Mouse (Mus musculus): ENCODE results near the gene Podn. TPM values are rescaled to one million over a fixed set of nuclear protein-coding genes. Genes with fewer than 3 reads are reported as not detected.

The Podn gene
- total RNA-seq, 2 experiments from 2014 or later = 12.1 to 24.1 TPM

DNA sequence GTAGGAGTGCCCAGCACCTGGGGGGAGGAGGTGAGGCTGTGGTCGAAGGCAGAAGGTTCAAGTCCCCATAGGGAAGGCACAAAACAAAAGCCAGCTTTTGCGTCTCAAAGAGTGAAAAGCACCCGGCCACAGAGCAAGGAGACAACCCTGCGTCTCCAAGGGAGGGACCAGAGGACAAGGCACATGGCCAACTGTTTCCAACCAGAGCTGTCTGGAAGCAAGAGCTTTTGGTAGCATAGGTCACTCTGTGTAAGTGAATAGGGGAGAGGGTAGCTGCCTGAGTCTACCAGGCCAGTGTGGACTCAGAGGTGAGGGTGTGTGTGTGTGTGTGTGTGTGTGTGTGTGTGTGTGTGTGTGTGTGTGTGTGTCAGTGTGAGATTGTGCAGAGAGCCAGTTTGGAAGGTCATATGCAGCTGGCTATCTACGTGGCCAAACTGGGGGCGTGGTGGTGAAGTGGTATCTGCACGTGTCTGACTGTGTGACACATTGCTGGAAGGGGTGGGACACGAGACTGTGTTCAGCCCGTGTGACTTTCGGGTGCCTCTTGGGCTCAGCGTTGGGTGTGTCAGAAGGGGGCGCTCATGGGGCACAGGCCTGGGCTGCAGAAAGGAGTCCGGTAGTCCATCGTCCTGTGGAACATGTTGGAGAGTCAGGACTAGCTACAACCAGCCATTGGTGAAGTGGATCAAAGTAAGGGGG is 81.0 kb downstream of the Podn start:
- intact Hi-C loops (cut with DNase I) = no loop called here
- DNase-seq = peak; percentile 79 to 87

DNA sequence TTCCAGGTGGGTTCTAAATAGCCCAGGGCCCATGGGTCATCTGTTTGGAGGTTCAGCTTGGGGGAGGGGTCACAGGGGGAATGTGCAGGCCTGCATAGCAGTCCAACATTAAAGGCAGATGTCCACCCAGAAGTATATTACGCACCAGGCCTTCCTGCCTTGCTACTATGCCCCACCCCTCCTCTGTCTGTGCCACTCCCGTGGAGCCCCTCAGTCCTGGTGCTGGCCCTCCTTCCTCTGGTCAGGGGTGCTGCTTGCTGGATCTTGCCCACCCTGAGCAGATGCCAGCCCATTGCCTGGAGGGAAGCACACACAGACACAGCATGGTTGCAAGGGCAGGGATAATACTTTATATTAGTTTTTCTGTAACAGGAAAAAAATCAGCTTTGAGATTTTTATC is 81.8 kb downstream of the Podn start:
- intact Hi-C loops (cut with DNase I) = no loop called here
- no peak for DNase-seq

DNA sequence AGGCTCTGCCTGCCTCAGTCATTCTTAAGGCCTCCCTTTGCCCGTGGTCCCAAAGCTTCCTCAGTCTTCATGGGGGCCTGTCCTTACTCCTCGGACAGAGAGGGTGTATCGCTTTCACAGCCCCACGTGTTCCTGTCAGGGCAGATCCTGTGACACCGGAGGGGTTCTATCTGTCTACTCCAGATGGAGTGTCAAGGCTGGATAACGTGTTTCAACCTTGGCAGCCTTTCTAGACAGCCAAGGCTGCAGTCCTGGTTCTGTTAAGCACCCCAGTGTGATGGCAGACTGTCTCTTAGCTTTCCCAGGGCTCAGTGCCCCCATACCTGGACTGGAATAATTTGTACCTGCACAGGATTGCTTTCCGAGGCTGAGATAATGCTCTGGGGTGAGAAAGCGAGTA is 87.7 kb downstream of the Podn start:
- intact Hi-C loops (cut with DNase I) = no loop called here
- no peak for DNase-seq

DNA sequence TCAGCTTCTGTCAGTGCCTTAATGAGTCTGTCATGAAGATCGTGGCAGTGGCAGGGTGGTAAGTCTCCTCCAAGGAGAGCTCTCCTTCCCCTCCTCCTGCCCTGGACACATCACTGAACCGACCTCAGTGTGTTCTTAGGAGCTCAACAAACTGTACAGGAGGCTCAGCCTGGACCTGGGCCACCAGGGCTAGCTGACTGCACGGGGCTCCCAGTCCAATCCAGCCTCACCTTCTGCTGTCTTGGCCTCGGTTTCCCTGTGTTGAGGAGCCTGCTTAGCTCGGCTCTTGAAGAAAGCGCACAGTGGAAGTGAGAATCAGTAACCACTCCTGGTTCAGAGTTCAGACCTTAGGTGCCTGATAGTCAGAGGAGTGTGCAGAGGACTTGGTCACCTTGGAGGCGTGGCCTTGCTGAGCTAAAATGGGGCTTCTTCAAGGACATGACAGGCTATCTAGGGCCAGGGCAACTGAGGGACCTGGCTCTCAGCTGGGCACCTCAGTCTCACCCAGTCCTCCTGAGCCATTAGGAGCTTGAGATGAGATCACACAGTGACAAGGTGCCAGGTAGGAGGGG is 88.6 kb downstream of the Podn start:
- intact Hi-C loops (cut with DNase I) = no loop called here
- DNase-seq = no peak

DNA sequence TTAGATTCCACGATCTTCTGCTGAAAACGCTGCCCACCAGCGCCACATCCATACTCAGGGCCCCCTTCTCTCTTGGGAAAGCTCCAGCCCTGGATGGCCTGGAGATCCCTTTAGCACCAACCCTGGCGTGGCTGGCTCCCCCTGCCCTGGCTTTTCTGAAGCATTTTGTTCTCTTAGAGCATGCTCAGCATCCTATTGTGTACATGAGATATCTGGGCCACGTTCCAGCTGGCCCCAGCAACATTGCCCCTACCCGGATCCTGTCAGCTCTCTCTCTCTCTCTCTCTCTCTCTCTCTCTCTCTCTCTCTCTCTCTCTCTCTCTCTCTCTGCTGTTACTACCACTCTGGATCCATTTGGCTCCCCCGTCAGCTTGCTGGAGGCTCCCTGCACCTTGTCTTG is 90.9 kb downstream of the Podn start:
- no peak for DNase-seq
- intact Hi-C loops (cut with DNase I) = no loop called here

DNA sequence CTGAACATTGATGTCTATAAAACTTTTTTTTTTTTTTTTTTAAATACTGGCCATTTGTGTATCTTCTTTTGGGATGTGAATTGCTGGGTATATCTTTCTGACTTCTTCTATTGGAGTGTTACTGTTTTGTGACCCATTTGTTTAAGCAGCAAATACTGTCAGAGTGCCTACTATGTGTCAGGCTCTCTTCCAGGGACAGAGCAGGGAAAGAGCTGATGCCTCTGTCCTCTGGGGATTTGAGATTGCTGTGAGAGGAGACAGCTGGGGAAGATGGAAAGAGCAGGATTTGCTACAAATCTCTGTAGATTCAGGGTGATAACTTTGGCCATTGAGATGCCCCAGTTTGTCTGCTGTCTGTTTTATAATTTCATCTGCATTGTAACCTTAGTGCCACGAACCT is 96.9 kb downstream of the Podn start:
- peak; percentile 58 for DNase-seq
- intact Hi-C loops (cut with DNase I) = no loop called here

DNA sequence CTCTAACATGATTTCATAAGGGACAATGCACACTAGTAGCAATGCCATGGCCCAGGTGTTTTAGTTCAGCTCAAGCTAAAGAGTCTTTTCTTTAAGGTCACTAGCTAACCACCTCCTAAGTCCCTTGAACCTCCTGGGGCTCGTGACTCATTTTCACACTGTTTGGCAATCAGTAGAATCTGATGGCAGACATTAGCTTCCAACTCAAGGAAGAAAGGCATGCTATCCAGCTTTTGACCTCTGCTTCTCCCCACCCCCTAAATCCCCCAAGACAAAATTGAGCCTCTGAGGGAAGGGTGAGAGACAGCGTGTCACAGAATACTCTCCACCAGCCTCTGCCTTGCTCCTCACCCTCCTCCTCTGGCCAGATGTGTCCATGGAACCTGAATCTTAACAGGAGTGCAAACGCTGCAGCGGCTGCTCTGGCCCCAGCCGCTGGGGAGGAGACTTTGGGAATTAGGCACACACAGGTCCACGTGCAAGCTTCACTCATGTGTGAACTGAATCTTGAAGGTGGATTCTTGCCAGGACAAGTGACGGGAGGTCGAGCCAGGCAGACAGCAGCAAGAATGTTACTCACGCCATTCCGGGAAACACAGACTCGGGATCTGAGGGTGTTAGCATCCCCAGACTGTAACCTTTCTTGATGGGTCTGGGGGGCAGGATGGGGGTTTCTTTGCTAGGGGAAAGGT is 97.5 kb downstream of the Podn start:
- peak; percentile 72 to 75 for DNase-seq
- intact Hi-C loops (cut with DNase I) = no loop called here

DNA sequence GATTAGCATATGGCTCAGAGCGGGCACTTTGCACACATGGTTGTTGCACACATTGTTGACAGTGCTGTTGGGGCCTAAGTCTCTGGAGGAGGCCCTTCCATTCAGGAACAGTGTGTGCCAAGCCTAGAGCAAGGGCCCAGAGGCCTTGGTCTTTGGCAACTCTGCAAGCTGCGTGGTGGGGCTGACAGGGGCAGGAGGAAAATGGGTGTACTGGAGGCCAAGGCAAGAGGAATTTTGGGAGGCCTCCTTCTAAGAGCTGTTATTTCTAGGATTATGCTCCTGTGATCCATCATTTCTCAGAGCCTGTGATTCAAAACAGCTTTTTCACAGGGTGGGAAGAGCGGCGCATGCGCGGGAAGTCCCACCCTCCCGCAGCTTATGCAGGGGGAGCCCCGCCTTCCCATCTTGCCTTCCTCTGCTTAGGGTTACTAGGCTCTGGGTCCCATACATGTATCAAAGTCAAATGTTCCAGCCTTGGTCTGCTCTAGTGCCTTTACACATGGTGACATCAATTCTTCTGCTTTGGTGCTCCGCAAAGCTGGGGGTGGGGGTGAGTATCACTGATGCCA is 99.7 kb downstream of the Podn start:
- no peak for DNase-seq
- intact Hi-C loops (cut with DNase I) = no loop called here

DNA sequence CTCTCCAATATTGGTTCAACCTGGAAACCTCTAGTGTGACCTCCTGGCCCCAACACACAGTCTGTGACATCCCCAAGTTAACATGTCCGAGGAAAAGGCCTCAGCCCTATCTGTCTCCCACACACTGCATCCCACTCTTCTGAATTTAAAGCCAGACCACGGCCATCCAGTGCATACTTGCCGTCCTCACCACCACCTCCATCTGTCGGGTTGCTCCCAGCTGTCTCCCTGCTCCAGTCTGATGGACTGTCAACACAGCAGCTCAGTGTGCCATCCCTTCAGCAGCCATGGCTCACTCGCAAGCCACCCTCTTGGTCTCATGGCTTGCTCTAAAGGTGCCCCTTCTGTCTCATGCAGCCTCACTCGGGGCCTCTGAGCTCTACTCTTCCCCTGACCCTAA is 100.5 kb downstream of the Podn start:
- intact Hi-C loops (cut with DNase I) = no loop called here
- no peak for DNase-seq

DNA sequence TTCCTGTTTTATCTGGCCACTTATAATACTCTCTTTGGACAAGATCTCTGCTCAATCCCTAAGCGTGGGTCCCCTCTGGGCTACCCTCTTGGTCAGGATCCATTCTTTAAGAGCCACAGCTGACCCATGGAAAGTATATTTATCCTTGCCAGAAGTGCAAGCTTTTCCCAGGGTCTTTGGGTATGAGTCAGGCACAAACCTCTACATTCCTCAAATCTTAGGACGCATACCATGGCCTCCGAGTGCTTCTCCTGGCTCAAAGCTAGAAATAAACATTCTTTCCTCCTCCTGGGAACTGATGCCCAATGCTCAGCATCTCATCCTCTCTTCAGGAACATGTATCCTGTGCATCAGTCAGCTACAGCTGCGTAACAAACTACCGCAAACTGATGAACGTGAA is 101.2 kb downstream of the Podn start:
- intact Hi-C loops (cut with DNase I) = no loop called here
- no peak for DNase-seq

DNA sequence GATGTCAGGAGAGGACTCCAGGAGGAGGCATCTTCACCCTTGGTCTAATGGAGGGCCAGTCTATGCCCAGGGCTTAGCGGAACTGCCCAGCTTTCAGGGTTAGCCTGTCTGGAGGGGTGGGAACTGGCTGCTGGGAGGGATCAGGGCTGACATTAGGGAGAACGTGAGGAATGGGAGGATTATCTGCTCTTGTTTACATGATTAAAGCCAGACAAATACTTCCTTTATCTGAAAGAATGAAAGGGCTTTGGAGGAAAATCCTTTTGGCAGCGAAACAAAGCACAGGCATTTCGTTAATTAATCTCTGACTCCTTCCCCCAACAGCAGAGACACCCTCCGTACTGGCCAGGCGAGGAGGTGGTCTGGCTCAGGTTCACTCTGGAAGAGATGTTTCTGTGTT is 104.4 kb downstream of the Podn start:
- intact Hi-C loops (cut with DNase I) = no loop called here
- no peak for DNase-seq

DNA sequence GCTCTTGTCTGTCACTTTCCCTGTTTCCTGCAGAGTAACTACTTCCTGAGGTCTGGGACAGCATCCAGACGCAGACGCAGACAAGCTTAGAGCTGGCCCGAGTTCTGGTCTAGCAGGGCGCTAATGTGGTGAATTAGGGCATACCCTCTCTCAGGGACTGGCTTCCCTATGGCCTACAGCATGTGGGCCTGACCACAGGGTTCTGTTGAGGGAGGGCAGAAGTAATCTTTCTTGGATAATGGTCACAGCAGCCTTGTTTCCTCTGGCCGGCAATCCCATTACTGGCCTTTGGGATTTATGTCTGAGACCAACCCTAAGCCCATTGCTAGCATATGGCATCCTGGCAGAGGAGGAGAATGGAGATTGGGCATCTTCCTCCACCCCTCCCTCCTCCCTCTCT is 105.4 kb downstream of the Podn start:
- no peak for DNase-seq
- intact Hi-C loops (cut with DNase I) = no loop called here

DNA sequence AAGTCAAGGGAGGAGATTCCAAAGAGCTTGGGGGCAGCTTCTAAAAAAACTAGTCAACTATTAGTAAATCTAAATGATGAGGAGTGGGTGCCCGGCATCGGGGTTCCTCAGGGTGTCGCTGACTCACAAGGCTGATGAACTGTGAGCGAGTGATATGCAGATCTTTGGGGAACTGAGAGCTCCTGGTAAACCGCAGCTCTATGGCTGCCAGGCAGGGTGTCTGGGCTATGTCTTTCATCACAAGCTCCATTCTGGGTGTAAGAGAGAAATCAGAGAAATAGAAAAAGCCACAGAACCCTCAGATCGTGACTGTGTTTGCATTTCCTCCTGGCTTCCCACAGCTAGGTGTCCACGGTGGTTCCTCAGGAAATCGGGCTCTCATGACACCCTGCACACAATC is 107.3 kb downstream of the Podn start:
- intact Hi-C loops (cut with DNase I) = no loop called here
- DNase-seq = peak; percentile 51 to 52

DNA sequence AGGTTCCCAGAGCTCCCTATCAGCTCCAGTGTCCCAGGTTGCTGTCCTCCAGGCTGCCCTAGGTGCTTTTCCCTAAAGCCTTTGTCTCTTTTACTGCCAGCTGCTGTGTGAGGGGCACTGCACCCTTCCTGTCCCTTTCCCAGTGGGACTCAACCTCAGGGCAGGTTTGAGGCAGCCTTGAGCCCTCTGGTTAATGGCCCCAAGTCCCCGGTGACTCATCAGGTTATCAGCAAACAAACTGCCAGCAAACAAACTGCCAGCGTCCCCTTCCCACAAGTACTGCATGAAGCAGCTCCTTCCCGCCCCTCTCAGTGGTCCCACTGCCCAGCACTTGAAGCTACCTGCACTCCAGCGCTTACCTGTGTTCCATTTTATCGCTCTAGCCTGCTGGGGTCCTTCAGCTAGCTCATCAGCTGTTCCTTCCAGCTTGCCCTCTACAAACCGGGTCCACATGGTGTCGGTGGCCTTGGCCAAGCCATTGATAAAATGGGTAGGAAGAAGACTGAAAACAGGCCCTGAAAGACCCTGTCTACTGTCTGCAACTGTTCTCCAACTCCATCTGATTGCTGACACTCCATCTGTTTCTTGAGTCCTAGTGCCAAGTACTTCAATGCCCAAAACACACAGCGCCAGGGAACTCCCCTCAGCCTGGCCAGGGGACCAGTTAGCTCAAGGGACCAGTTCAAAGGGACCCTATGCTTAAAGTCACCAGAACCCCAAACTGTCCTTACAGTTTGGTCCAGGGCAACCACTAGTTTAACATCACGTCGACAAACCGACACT is 109.7 kb downstream of the Podn start:
- intact Hi-C loops (cut with DNase I) = no loop called here
- DNase-seq = no peak

DNA sequence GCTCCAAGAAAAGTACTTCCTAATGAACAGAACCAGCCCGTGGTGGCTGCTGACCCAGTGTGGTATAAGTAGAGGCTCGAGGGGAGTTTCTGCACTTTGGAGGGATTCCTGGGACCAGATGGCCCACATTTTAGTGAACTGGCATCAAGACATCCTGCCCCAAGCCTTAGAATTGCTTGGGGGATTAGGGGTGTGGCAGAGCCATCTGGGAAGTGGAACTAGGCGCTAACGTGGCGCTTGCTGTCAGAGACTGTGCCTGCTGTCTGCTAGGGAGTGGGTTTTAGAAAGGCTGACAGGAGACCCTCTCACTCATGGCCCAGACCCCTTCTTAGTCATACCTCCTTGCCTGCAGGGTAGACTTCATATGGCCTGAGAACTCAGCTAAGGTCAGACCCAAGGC is 110.4 kb downstream of the Podn start:
- intact Hi-C loops (cut with DNase I) = no loop called here
- no peak for DNase-seq

DNA sequence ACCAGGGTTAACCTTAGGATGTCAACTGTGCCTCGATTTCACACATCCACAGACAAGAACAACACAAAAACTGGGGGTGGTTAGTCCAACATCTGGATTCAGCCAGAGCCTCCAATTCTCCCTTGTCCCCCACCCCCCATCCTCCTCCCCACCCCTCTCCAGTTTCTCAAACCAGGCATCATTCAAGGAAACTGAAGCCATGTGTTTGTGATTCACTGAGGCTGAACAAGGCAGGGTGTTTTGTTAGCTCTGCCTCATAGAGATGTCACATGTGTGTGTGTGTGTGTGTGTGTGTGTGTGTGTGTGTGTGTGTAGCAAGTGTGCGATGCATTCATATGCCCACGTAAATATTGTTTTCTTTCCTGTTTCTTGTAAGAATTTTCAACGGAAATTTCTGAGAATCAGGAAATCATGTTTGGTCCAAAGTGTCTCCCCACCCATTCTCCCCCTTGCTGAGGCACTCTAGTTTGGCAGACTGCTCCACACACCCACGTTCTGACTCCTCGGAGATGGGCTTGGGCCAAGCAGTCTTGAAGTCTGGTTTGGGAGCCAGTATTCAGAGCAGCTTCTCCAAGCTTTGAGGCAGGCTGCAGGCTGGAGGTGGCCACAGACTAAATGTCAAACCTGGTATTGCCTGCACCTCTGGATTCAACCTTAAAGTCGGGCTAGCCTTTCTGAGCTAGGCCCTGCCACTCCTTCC is 111.8 kb downstream of the Podn start:
- intact Hi-C loops (cut with DNase I) = no loop called here
- DNase-seq = peak; percentile 86 to 89

DNA sequence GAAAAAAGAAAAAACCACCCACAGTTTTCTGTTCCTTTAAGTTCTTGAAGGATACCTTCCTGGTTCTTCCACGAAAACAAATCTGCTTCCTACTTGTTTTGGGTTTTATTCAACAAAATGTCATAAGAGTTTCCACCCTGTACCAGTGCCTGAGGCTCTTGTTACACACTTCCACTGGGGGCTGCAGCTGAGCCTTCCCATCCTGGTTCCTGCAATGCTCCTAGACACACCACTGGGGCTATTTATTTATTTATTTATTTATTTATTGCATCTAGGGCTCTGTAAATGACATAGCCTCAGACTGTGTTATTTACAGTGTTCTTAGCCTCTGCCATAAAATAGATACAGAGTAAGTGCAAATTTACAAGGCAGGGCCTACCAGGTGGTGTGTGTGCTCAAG is 112.5 kb downstream of the Podn start:
- no peak for DNase-seq
- intact Hi-C loops (cut with DNase I) = no loop called here

DNA sequence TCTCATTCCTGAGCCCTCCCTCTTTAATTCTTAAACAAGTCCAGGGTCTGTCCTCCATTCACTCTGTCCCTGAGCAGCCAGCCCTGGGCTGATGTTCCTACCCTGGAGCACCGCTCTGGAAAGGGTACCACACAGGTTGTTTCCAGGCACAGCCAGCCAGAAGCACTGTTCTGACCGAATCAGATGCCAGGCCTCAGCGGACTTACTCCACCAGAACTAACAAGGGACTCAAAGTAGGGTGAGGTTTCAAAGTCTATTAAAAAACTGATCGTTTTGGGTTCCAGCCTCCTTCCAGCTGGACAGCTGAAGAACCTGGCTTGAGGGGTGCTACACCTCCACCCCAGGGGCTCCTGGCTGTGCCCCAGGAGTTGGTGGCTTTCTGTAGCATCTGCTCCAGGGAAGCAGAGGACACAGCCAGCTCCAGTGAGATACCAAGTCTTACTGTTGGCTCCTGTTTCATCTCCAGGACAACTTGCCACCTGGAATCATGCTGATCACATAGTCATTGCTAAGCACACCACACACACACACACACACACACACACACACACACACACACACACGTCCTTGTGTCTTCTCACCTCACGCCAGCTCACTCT is 116.1 kb downstream of the Podn start:
- DNase-seq = no peak
- intact Hi-C loops (cut with DNase I) = no loop called here

DNA sequence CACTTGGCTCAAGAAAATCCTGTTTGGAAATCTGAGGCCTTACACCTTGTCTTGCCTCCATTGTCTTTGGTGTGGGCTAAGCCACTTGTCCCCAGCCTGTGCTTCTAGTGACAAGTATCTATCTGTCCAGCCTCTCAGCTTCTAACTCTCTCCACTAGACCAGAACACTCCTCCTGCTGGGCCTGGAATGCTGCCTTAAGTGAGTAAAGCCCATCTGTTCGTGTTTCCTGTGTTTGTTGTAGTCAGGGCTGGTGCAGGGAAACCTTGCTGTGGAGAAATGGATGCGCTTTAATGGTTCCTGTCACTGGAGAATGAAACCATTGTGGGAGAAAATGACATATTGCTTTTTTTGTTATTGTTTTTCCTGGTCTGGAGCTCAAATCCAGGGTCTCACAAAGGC is 116.7 kb downstream of the Podn start:
- DNase-seq = no peak
- intact Hi-C loops (cut with DNase I) = no loop called here

DNA sequence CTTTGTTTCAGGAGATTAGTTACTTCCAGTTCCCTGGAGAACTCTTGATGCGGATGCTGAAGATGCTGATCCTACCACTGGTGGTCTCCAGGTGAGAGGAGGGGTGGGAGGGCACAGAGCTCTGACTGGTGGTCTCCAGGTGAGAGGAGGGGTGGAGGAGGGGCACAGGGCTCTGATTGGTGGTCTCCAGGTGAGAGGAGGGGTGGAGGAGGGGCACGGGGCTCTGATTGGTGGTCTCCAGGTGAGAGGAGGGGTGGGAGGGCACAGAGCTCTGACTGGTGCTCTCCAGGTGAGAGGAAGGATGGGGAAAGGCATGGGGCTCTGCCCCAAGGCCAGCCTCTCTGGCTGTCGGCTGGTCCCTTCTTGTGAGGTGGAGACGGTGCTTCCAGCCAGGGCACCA is 118.7 kb downstream of the Podn start:
- DNase-seq = no peak

More for the DNA sequence above, 118.7 kb downstream of the Podn start:
- intact Hi-C loops (cut with DNase I) = no loop called here

Measured in heart, postnatal 10 days (tissue).